Mouse (Mus musculus) heart, embryonic 11.5 days (tissue): ENCODE data around the gene Arl15. TPM values are rescaled to one million over a fixed set of nuclear protein-coding genes. Genes with fewer than 3 reads are reported as not detected.
A peak's percentile ranks its signal among the peaks of the same experiment; 100 is the strongest.

ENCODE experiments used
- ATAC-seq: fragments of 200-750 bp; cut with Nextera tagmentation; replicated peaks from 2 replicates; pipeline ENCODE4 v1.8.0; 2017; ENCODE audit warnings: moderate library complexity; ENCODE audit not compliant: insufficient number of reproducible peaks, low FRiP score, low TSS enrichment
- H3K27ac ChIP-seq: fragments of 300-500 bp; sonication (generic); 2 replicates; pipeline ENCODE4 v1.5.1; 2014; ENCODE audit warnings: mild to moderate bottlenecking, low read depth, low read length
- H3K27me3 ChIP-seq: fragments of 300-500 bp; sonication (generic); 2 replicates; pipeline ENCODE4 v1.6.1; 2014; ENCODE audit warnings: mild to moderate bottlenecking, low read length, mixed read lengths; ENCODE audit not compliant: control insufficient read depth, insufficient read depth
- H3K36me3 ChIP-seq: fragments of 300-500 bp; sonication (generic); 2 replicates; pipeline ENCODE4 v1.6.1; 2014; ENCODE audit warnings: mild to moderate bottlenecking, low read length, moderate library complexity, mixed read lengths; ENCODE audit not compliant: control insufficient read depth, insufficient read depth
- H3K4me1 ChIP-seq: fragments of 300-500 bp; sonication (generic); 2 replicates; pipeline ENCODE4 v1.6.1; 2014; ENCODE audit warnings: low read length; ENCODE audit not compliant: control insufficient read depth, insufficient read depth
- H3K4me2 ChIP-seq: fragments of 300-500 bp; sonication (generic); 2 replicates; pipeline ENCODE4 v1.6.1; 2014; ENCODE audit warnings: mild to moderate bottlenecking, moderate library complexity
- H3K4me3 ChIP-seq: fragments of 300-500 bp; sonication (generic); 2 replicates; pipeline ENCODE4 v1.5.1; 2014; ENCODE audit warnings: low read depth, low read length
- H3K9ac ChIP-seq: fragments of 300-500 bp; sonication (generic); 2 replicates; pipeline ENCODE4 v1.6.1; 2014; ENCODE audit warnings: mild to moderate bottlenecking, low read depth, low read length, moderate library complexity
- H3K9me3 ChIP-seq: fragments of 300-500 bp; sonication (generic); replicated peaks from 2 replicates; pipeline ENCODE4 v1.6.1; 2016; ENCODE audit warnings: low read length; ENCODE audit not compliant: control insufficient read depth
- WGBS: fragments of 180-500 bp; shearing (Covaris S2); extraction: QIAGEN DNeasy Blood & Tissue Kit; methylation state at CpG from one replicate; pipeline ENCODE4 v1.1.7; 2014; ENCODE audit not compliant: insufficient replicate concordance; 5-methylcytosine and 5-hydroxymethylcytosine counted together
- polyA plus RNA-seq: library from polyadenylated mRNA; unstranded; fragments of >200 nt; fragmentation: Nextera tagmentation; extraction: Ambion mirVana; gene quantifications from 2 replicates; pipeline ENCODE4 v1.2.1, GENCODE M21; 2014

The Arl15 gene
- polyA plus RNA-seq, 1 experiment from 2014 or later: 10.1 TPM

DNA sequence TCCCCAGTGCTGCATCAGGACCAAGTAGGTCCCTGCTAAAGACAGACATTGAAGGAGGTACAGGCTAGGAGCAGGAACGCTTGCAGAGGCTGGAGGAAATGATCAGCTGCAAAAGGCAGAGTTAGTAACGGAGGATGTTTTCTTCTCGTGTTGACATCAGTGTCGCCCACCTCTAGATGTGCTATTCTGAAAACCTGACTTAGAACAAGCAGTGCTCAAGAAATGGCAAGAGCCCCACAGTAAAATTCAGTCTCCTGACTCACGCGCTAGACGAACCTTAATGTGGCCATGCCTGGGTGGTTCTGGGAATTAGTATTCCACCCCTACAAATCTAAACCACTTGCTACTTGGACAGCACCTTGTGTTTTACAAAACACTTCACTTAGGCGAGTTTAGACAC is 291.1 kb downstream of the Arl15 start:
- Histone ChIP-seq H3K9ac (no peak overlapping the region), H3K9me3 (no peaks in the 10 kb centered on the region), H3K27me3 (no peaks in the 10 kb centered on the region), H3K4me3 (no peak overlapping the region), H3K27ac (no peak overlapping the region), H3K4me2 (no peak overlapping the region), H3K4me1 (no peaks in the 10 kb centered on the region), H3K36me3 (0 out of 2 replicates have a peak, but pooled peaks cover 2% of the 10 kb centered on the region)
- ATAC-seq: no peak
- WGBS: 77% methylated on average over 8 of the region's 8 CpGs

- ATAC-seq: peak; percentile 59
- Histone ChIP-seq H3K4me1 (no peaks in the 10 kb centered on the region), H3K36me3 (0 out of 2 replicates have a peak, but pooled peaks cover 2% of the 10 kb centered on the region), H3K27ac (no peak overlapping the region), H3K4me2 (no peak overlapping the region), H3K27me3 (no peaks in the 10 kb centered on the region), H3K9ac (no peak overlapping the region), H3K4me3 (no peak overlapping the region), H3K9me3 (no peaks in the 10 kb centered on the region)
- WGBS: 19% methylated on average over 5 of the region's 5 CpGs
These were observed 292.0 kb downstream of the Arl15 start for GRCm38 (mm10) chr13:114086325-114086724.

DNA sequence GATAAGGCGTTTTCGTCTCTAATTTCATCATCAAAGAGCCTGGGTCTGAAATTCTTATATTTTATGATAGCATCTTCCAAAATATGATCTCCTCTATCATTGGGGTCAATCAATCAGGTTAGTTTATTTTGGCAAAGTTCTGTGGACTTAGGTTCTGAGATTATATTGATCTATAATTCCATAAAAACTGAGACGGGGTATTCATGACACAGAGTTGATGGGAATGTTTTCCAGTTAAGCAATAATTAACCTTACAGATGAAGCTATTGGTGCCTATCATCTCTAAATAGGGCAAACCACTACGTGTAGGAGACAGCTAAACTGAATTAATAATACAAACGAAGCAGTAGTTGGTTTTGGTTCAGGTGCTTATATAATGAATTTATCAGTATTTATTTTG is 292.5 kb downstream of the Arl15 start:
- no peak overlapping the region for H3K4me2 ChIP-seq

DNA sequence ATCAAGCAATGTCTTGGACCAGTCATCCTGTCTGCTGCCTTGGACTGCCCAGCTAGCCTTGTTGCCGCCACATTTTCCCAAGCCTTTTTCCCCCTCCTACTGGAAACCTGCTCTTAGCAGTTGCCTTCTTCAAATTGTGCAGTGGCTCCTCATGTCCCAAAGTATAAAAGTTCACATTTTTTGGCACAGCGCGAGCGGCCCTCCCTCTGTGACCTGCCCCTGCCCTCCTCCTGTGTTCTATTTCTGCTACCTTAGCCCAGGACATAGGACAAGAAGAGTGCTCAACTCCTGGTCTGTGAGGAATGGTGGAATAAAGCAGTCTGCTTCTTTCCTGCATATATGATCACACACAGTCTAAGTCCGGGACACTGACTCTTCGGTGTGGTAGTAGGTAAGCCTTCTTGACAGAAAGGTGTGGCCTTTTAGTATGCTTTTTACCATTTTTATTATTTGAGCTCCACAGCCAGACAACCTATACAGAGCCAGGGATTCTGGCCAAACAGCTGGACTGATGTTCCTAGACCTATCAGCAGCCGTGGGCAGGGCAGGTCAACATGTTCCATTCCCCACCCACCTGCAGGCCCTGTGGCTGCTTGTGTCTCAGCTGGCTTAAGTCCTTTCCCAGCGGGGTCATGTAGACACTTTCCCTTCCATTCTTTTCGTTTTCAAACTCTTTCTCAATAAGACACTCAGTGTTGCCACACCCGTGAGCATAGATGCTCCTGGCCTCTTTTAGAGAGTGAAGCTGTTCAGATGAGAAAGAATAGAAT is 293.6 kb downstream of the Arl15 start:
- H3K36me3 ChIP-seq: 0 out of 2 replicates have a peak, but pooled peaks cover 2% of the 10 kb centered on the region
- H3K4me1 ChIP-seq: no peaks in the 10 kb centered on the region
- H3K27ac ChIP-seq: no peak overlapping the region
- H3K9me3 ChIP-seq: no peaks in the 10 kb centered on the region
- 87% methylated on average over 10 of the region's 10 CpGs for WGBS
- no peak for ATAC-seq
- H3K4me3 ChIP-seq: no peak overlapping the region
- no peaks in the 10 kb centered on the region for H3K27me3 ChIP-seq
- no peak overlapping the region for H3K4me2 ChIP-seq
- no peak overlapping the region for H3K9ac ChIP-seq

More for the DNA sequence above, 292.5 kb downstream of the Arl15 start:
- Histone ChIP-seq H3K27ac (no peak overlapping the region), H3K4me3 (no peak overlapping the region), H3K36me3 (0 out of 2 replicates have a peak, but pooled peaks cover 2% of the 10 kb centered on the region), H3K4me1 (no peaks in the 10 kb centered on the region), H3K27me3 (no peaks in the 10 kb centered on the region), H3K9me3 (no peaks in the 10 kb centered on the region), H3K9ac (no peak overlapping the region)
- ATAC-seq: no peak
- WGBS: 88% methylated on average over 5 of the region's 5 CpGs

DNA sequence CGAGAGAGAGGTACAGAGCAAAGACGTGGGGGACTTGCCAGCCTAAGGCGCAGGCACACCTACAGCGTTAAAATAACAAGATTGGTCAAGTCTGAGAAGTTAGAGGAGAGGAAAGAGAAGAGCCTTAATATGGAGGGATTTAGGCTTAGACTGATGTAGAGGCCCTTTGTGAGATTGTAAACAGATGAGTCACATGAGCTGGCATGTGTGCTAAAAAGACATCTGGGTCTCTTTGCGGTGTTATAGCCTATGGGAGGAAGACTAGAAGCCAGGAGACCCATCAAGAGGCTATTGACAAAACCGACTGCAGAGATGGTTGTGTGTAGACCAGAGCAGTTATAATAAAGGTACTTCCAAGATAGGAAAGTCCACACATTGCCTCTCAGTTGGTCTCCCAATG is 296.5 kb downstream of the Arl15 start:
- 85% methylated on average over 6 of the region's 6 CpGs for WGBS
- H3K36me3 ChIP-seq: 0 out of 2 replicates have a peak, but pooled peaks cover 2% of the 10 kb centered on the region
- no peak overlapping the region for H3K27ac ChIP-seq
- no peak overlapping the region for H3K4me2 ChIP-seq
- no peak overlapping the region for H3K4me3 ChIP-seq
- no peaks in the 10 kb centered on the region for H3K27me3 ChIP-seq
- ATAC-seq: no peak
- no peak overlapping the region for H3K9ac ChIP-seq
- H3K9me3 ChIP-seq: no peaks in the 10 kb centered on the region
- no peaks in the 10 kb centered on the region for H3K4me1 ChIP-seq

GRCm38 (mm10) chr13:114091231-114091630 is 296.9 kb downstream of the Arl15 start:
- H3K4me3 ChIP-seq: no peak overlapping the region
- no peak for ATAC-seq
- H3K27ac ChIP-seq: no peak overlapping the region
- no peaks in the 10 kb centered on the region for H3K4me1 ChIP-seq
- H3K9ac ChIP-seq: no peak overlapping the region
- no peaks in the 10 kb centered on the region for H3K9me3 ChIP-seq
- 0 out of 2 replicates have a peak, but pooled peaks cover 2% of the 10 kb centered on the region for H3K36me3 ChIP-seq
- WGBS: 67% methylated on average over 9 of the region's 9 CpGs
- H3K27me3 ChIP-seq: no peaks in the 10 kb centered on the region
- no peak overlapping the region for H3K4me2 ChIP-seq

GRCm38 (mm10) chr13:114094151-114094875 is 300.0 kb downstream of the Arl15 start:
- Histone ChIP-seq H3K9me3 (no peaks in the 10 kb centered on the region), H3K4me2 (no peak overlapping the region), H3K27me3 (no peaks in the 10 kb centered on the region), H3K4me3 (no peak overlapping the region), H3K4me1 (no peaks in the 10 kb centered on the region), H3K9ac (no peak overlapping the region), H3K27ac (no peak overlapping the region), H3K36me3 (no peaks in the 10 kb centered on the region)
- 77% methylated on average over 7 of the region's 7 CpGs for WGBS
- no peak for ATAC-seq

GRCm38 (mm10) chr13:114095440-114095839 is 301.1 kb downstream of the Arl15 start:
- no peak overlapping the region for H3K27ac ChIP-seq
- H3K4me3 ChIP-seq: no peak overlapping the region
- H3K9me3 ChIP-seq: no peaks in the 10 kb centered on the region
- ATAC-seq: no peak
- H3K27me3 ChIP-seq: no peaks in the 10 kb centered on the region
- no peaks in the 10 kb centered on the region for H3K4me1 ChIP-seq
- H3K36me3 ChIP-seq: no peaks in the 10 kb centered on the region
- whole genome bisulfite sequencing: 82% methylated on average over 4 of the region's 4 CpGs
- H3K4me2 ChIP-seq: no peak overlapping the region
- H3K9ac ChIP-seq: no peak overlapping the region
